Mouse (Mus musculus) spleen, postnatal 14 days (tissue): Measurements from ENCODE around the gene Vmn1r181.
"Not testable (repeated sequence)": the region's sequence is repeated elsewhere in the genome, so short reads cannot be mapped to it uniquely, and the experiment has no call there.

ENCODE experiments used
- DNase-seq, 2 experiments: peaks; one replicate each; pipeline ENCODE4 v3.0.0; 2021 to 2022; ENCODE audit warnings: low spot score in 2 of 2

Gene Vmn1r181

GRCm38 (mm10) chr7:23974315-23974714 lies at the start of gene Vmn1r181:
Gene Vmn1r181 (plus strand): TSS chr7:23974615.
- not testable (repeated sequence) for DNase-seq

GRCm38 (mm10) chr7:23926678-23927077 lies 47.7 kb upstream of the Vmn1r181 start, which contains the start of gene Vmn1r179:
Gene Vmn1r179 (plus strand): TSS chr7:23926978.
- DNase-seq = no peak

- no peak for DNase-seq
These were observed 24.1 kb upstream of the Vmn1r181 start, which contains the start of gene Vmn1r180 for GRCm38 (mm10) chr7:23950332-23950731. Gene Vmn1r180 (plus strand): TSS chr7:23950632.

- DNase-seq = not testable (repeated sequence)
These were observed 6.4 kb upstream of the Vmn1r181 start for GRCm38 (mm10) chr7:23968044-23968443.

GRCm38 (mm10) chr7:24001391-24001790 lies 27.0 kb downstream of the Vmn1r181 start, which contains the start of gene V1rd19:
Gene V1rd19 (plus strand): TSS chr7:24001691.
- DNase-seq = no peak
